Mouse (Mus musculus): ENCODE measurements at regions not wholly inside any gene's neighbourhood (a gene's known extent, or its start where the extent isn't known, plus 50 kb on each side); places are given as distances from the start of the nearest gene placed in this dataset.

DNA sequence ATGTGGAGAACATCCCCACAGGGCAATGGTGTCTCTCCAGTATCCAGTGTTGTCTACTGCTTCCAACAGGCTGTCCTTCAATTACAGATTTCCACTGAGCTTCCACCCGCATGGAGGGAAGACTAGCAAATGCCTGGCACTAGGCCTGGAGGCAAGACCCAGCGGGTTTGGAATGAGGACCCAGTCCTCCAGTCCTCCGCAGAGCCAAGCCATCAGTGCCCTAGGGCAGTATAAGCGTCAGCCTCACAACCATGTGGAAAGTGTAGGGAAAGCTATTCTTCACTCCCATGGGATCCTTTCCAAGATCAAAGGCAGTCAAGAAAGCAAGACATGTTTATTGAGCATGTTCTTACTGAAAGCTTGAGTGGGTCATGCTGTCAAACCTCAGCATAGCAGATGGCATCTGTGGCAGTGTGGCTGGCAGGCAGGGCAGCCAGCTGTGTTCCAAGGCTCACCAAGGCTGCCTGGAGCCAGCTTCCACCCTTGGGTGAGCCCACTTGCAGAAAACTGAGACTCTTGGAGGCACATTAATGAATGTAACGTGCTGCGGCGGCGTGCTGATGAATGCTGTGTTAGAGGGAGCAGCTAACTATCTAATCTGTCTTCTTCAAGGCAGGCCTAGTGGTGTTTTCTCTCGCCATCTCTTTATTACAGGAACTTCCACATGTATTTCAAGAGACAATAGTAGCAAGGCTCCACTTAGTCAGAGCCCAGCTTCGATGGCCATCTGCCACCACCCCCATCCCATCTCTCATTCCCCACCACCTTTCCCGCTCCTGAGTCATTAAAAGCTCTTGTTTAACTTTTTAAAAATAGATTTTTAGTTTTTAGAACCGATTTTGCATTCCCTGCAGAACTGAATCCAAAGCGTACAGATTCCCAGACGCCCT lies 109.3 kb upstream of the Rybp start:
- no peak overlapping the region for H3K4me2 ChIP-seq (ENCODE audit: low read depth, low read length)
- no peaks in the 10 kb centered on the region for H3K27me3 ChIP-seq (ENCODE audit: control insufficient read depth, insufficient read depth, low read length)
- H3K27ac ChIP-seq (ENCODE audit: low read length) = no peak overlapping the region
- H3K9ac ChIP-seq (ENCODE audit: low read length) = no peak overlapping the region
- no peaks in the 10 kb centered on the region for H3K9me3 ChIP-seq (replicated peaks; ENCODE audit: control insufficient read depth, low read length)
- 69% methylated on average over 14 of the region's 14 CpGs for WGBS
- H3K4me3 ChIP-seq (ENCODE audit: low read length) = no peak overlapping the region
- H3K4me1 ChIP-seq (ENCODE audit: control insufficient read depth, insufficient read depth, low read length) = no peaks in the 10 kb centered on the region
- H3K36me3 ChIP-seq (ENCODE audit: control insufficient read depth, insufficient read depth) = no peaks in the 10 kb centered on the region
- no peak for ATAC-seq (replicated peaks; ENCODE audit: extremely low read depth, insufficient read depth, low FRiP score)

DNA sequence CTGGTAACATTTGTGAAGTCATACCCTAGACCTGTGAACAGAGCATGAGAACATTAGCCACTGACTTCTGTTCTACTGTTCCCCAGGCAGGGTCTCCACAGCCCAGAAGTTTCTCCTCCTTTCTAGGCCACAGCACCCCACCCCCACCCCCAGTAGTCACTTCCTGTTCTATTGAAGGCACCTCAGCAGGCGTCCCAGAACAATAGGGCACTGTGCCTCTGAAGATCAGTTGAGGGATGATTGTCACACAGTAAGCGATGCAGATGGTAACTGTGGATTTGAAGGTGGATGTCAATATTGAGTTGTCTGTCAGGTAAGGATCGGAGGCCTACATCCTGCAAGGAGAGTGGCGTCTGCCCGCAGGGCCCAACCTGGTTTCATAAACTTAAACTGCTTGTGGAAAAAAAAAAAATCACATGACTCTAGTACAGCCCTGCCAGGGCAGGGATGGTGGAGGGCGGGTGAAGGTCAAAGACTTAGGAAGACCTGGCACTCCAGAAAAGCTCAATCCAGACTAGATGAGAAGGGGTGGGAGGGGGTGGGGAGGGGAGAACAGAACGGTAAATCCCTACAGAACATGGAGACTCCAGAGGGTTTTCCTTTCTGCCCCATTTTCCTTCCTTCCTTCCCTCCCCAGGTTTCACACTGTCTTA lies 103.1 kb upstream of the Rybp start:
- 69% methylated on average over 7 of the region's 7 CpGs for WGBS
- H3K4me1 ChIP-seq (ENCODE audit: control insufficient read depth, insufficient read depth, low read length) = peaks cover 9% of the 10 kb centered on the region
- H3K4me2 ChIP-seq (ENCODE audit: low read depth, low read length) = no peak overlapping the region
- no peak overlapping the region for H3K4me3 ChIP-seq (ENCODE audit: low read length)
- H3K27ac ChIP-seq (ENCODE audit: low read length) = no peak overlapping the region
- no peak for ATAC-seq (replicated peaks; ENCODE audit: extremely low read depth, insufficient read depth, low FRiP score)
- H3K27me3 ChIP-seq (ENCODE audit: control insufficient read depth, insufficient read depth, low read length) = no peaks in the 10 kb centered on the region
- no peak overlapping the region for H3K9ac ChIP-seq (ENCODE audit: low read length)
- peaks cover 3% of the 10 kb centered on the region; the same call in 1 of the 2 replicates for H3K9me3 ChIP-seq (replicated peaks; ENCODE audit: control insufficient read depth, low read length)
- no peaks in the 10 kb centered on the region for H3K36me3 ChIP-seq (ENCODE audit: control insufficient read depth, insufficient read depth)

- Histone ChIP-seq H3K9ac (ENCODE audit: low read length) (no peak overlapping the region), H3K4me2 (ENCODE audit: low read depth, low read length) (no peak overlapping the region)
- ATAC-seq (replicated peaks; ENCODE audit: extremely low read depth, insufficient read depth, low FRiP score) = no peak
These were observed 99.8 kb upstream of the Rybp start for GRCm38 (mm10) chr6:100387042-100387441.

GRCm38 (mm10) chr6:100385640-100386039 lies 98.4 kb upstream of the Rybp start:
- H3K4me2 ChIP-seq (ENCODE audit: low read depth, low read length) = no peak overlapping the region
- H3K27me3 ChIP-seq (ENCODE audit: control insufficient read depth, insufficient read depth, low read length) = no peaks in the 10 kb centered on the region
- peaks cover 9% of the 10 kb centered on the region for H3K4me1 ChIP-seq (ENCODE audit: control insufficient read depth, insufficient read depth, low read length)
- H3K9ac ChIP-seq (ENCODE audit: low read length) = no peak overlapping the region
- ATAC-seq (replicated peaks; ENCODE audit: extremely low read depth, insufficient read depth, low FRiP score) = no peak
- peaks cover 3% of the 10 kb centered on the region; the same call in 1 of the 2 replicates for H3K9me3 ChIP-seq (replicated peaks; ENCODE audit: control insufficient read depth, low read length)
- H3K36me3 ChIP-seq (ENCODE audit: control insufficient read depth, insufficient read depth) = no peaks in the 10 kb centered on the region
- H3K27ac ChIP-seq (ENCODE audit: low read length) = no peak overlapping the region
- H3K4me3 ChIP-seq (ENCODE audit: low read length) = no peak overlapping the region
- 59% methylated on average over 8 of the region's 8 CpGs for WGBS

More at GRCm38 (mm10) chr6:100387042-100387441, 99.8 kb upstream of the Rybp start:
- Histone ChIP-seq H3K4me3 (ENCODE audit: low read length) (no peak overlapping the region), H3K36me3 (ENCODE audit: control insufficient read depth, insufficient read depth) (no peaks in the 10 kb centered on the region), H3K27ac (ENCODE audit: low read length) (no peak overlapping the region), H3K4me1 (ENCODE audit: control insufficient read depth, insufficient read depth, low read length) (peaks cover 9% of the 10 kb centered on the region), H3K27me3 (ENCODE audit: control insufficient read depth, insufficient read depth, low read length) (no peaks in the 10 kb centered on the region), H3K9me3 (replicated peaks; ENCODE audit: control insufficient read depth, low read length) (peaks cover 3% of the 10 kb centered on the region; the same call in 1 of the 2 replicates)
- WGBS = 20% methylated on average over 5 of the region's 5 CpGs

DNA sequence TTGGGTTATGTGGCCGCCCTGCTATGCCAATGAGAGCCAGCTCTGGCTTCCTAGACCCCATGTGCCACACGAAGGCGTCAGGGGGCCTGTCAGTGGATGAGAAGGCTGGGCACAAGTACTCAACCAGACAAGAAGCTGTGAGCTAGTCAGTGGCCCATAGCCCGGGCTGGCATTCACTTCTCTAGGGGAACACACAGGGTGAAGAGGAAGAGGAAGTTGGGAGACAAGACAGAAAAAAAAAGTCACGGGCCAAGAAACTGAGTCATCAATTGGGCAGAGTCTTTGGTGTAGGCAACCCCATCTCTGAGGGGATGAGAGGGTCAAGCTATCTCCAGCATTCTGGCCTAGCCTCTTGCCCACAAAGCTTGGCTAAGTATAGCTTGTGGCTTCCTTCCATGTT lies 93.8 kb upstream of the Rybp start:
- Histone ChIP-seq H3K9ac (ENCODE audit: low read length) (no peak overlapping the region), H3K9me3 (replicated peaks; ENCODE audit: control insufficient read depth, low read length) (no peaks in the 10 kb centered on the region), H3K36me3 (ENCODE audit: control insufficient read depth, insufficient read depth) (no peaks in the 10 kb centered on the region), H3K4me1 (ENCODE audit: control insufficient read depth, insufficient read depth, low read length) (no peaks in the 10 kb centered on the region), H3K27ac (ENCODE audit: low read length) (no peak overlapping the region), H3K4me2 (ENCODE audit: low read depth, low read length) (no peak overlapping the region), H3K4me3 (ENCODE audit: low read length) (no peak overlapping the region), H3K27me3 (ENCODE audit: control insufficient read depth, insufficient read depth, low read length) (no peaks in the 10 kb centered on the region; the same call in none of the 2 replicates)
- ATAC-seq (replicated peaks; ENCODE audit: extremely low read depth, insufficient read depth, low FRiP score) = no peak
- 68% methylated on average over 5 of the region's 5 CpGs for WGBS

GRCm38 (mm10) chr6:100380536-100380935 lies 93.3 kb upstream of the Rybp start:
- no peaks in the 10 kb centered on the region for H3K36me3 ChIP-seq (ENCODE audit: control insufficient read depth, insufficient read depth)
- no peak; the same call in 1 of the 2 replicates for ATAC-seq (replicated peaks; ENCODE audit: extremely low read depth, insufficient read depth, low FRiP score)
- no peaks in the 10 kb centered on the region for H3K9me3 ChIP-seq (replicated peaks; ENCODE audit: control insufficient read depth, low read length)
- H3K9ac ChIP-seq (ENCODE audit: low read length) = no peak overlapping the region
- no peak overlapping the region for H3K27ac ChIP-seq (ENCODE audit: low read length)
- H3K4me2 ChIP-seq (ENCODE audit: low read depth, low read length) = no peak overlapping the region
- no peaks in the 10 kb centered on the region for H3K4me1 ChIP-seq (ENCODE audit: control insufficient read depth, insufficient read depth, low read length)
- H3K4me3 ChIP-seq (ENCODE audit: low read length) = no peak overlapping the region
- 21% methylated on average over 6 of the region's 6 CpGs for WGBS
- peaks cover 4% of the 10 kb centered on the region for H3K27me3 ChIP-seq (ENCODE audit: control insufficient read depth, insufficient read depth, low read length)

GRCm38 (mm10) chr6:100379792-100380191 lies 92.5 kb upstream of the Rybp start:
- H3K27me3 ChIP-seq (ENCODE audit: control insufficient read depth, insufficient read depth, low read length) = peaks cover 5% of the 10 kb centered on the region
- no peak overlapping the region for H3K9ac ChIP-seq (ENCODE audit: low read length)
- H3K4me2 ChIP-seq (ENCODE audit: low read depth, low read length) = no peak overlapping the region
- ATAC-seq (replicated peaks; ENCODE audit: extremely low read depth, insufficient read depth, low FRiP score) = no peak
- WGBS = 43% methylated on average over 4 of the region's 4 CpGs
- H3K4me3 ChIP-seq (ENCODE audit: low read length) = no peak overlapping the region
- no peaks in the 10 kb centered on the region for H3K9me3 ChIP-seq (replicated peaks; ENCODE audit: control insufficient read depth, low read length)
- no peaks in the 10 kb centered on the region for H3K4me1 ChIP-seq (ENCODE audit: control insufficient read depth, insufficient read depth, low read length)
- no peak overlapping the region for H3K27ac ChIP-seq (ENCODE audit: low read length)
- H3K36me3 ChIP-seq (ENCODE audit: control insufficient read depth, insufficient read depth) = no peaks in the 10 kb centered on the region

- H3K9me3 ChIP-seq (replicated peaks; ENCODE audit: control insufficient read depth, low read length) = no peaks in the 10 kb centered on the region
- ATAC-seq (replicated peaks; ENCODE audit: extremely low read depth, insufficient read depth, low FRiP score) = no peak
These were observed 91.2 kb upstream of the Rybp start for GRCm38 (mm10) chr6:100378533-100378874.

DNA sequence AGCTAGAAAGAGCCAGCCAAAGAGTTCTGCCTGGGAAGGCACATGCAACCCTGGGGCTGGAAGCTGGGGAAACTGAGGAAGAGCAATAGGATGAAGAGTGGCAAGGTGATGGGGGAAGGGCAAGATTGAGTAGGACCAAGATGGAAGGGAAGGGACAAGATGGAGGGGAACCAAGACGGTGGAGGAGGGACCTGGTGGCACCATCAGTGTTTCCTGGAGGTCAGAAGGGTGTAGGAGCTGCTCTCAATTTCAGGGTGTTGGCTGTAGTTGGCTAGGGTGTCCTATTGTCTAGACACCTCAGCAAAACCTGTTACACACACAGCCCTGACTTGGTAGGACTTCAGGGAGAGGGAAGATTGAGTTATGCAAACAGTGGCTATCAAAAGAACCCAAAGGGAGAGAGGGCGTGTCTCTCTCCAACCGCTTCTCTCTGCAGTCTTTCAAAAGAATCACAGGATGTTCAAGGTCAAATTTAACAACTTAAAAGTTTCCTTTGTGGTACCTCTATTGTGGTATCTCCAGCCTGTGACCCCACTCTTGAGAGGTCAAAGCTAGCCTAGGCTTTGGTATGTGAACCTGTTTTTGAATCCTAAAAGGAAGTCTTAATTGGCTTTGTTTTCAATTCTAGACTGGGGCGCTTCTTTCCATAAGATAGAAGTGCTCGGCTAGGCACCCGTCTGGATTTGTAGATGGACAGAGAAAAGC lies 90.7 kb upstream of the Rybp start:
- no peak for ATAC-seq (replicated peaks; ENCODE audit: extremely low read depth, insufficient read depth, low FRiP score)
- Histone ChIP-seq H3K9me3 (replicated peaks; ENCODE audit: control insufficient read depth, low read length) (no peaks in the 10 kb centered on the region), H3K4me3 (ENCODE audit: low read length) (no peak overlapping the region), H3K27me3 (ENCODE audit: control insufficient read depth, insufficient read depth, low read length) (peaks cover 5% of the 10 kb centered on the region), H3K9ac (ENCODE audit: low read length) (no peak overlapping the region), H3K4me1 (ENCODE audit: control insufficient read depth, insufficient read depth, low read length) (no peaks in the 10 kb centered on the region), H3K36me3 (ENCODE audit: control insufficient read depth, insufficient read depth) (no peaks in the 10 kb centered on the region), H3K27ac (ENCODE audit: low read length) (no peak overlapping the region), H3K4me2 (ENCODE audit: low read depth, low read length) (no peak overlapping the region)
- 42% methylated on average over 6 of the region's 6 CpGs for WGBS

More at GRCm38 (mm10) chr6:100378533-100378874, 91.2 kb upstream of the Rybp start:
- no peaks in the 10 kb centered on the region for H3K36me3 ChIP-seq (ENCODE audit: control insufficient read depth, insufficient read depth)
- H3K4me3 ChIP-seq (ENCODE audit: low read length) = no peak overlapping the region
- no peak overlapping the region for H3K27ac ChIP-seq (ENCODE audit: low read length)
- 57% methylated on average over 4 of the region's 4 CpGs for whole genome bisulfite sequencing
- no peak overlapping the region for H3K4me2 ChIP-seq (ENCODE audit: low read depth, low read length)
- peaks cover 5% of the 10 kb centered on the region for H3K27me3 ChIP-seq (ENCODE audit: control insufficient read depth, insufficient read depth, low read length)
- no peaks in the 10 kb centered on the region for H3K4me1 ChIP-seq (ENCODE audit: control insufficient read depth, insufficient read depth, low read length)
- no peak overlapping the region for H3K9ac ChIP-seq (ENCODE audit: low read length)
